Mouse (Mus musculus) kidney, postnatal 10 days (tissue): ENCODE measurements at regions not wholly inside any gene's neighbourhood (a gene's known extent, or its start where the extent isn't known, plus 50 kb on each side); places are given as distances from the start of the nearest gene placed in this dataset.
"Not testable (repeated sequence)": the region's sequence is repeated elsewhere in the genome, so short reads cannot be mapped to it uniquely, and the experiment has no call there.

ENCODE experiments used
- DNase-seq: peaks from one replicate; pipeline ENCODE4 v3.0.0; 2021; ENCODE audit warnings: mixed read lengths

DNA sequence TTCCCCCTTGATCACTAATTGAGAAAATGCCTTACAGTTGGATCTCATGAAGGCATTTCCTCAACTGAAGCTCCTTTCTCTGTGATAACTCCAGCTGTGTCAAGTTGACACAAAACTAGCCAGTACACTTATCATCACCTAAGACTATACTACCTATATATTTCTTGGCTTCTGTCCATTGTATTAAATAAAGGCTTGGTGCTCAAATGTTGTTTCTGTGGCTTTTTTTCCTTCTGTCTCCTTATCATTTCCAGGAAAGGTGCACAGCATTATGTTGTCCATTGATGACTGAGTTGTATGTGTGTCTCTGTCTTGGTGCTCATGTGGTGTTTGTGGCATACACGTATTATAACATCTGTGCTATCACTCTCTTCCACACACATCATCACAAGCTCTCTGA, 461.5 kb downstream of the Dad1 start:
- DNase-seq: not testable (repeated sequence)

DNA sequence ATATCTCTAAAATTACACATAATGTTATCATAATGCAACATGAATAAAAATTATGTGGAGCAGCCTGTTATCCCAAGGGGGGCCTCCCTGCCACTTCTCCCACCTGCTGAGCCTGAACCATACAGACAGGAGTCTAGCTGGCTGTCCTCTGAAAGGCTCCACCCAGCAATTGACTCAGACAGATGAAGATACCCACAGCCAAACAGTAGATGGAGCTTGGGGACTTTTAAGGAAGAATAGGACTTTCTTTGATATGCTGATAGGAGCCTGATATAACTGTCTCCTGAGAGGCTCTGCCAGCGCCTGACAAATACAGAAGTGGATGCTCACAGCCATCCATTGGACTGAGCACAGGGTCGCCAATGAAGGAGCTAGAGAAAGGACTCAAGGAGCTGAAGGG, 468.4 kb downstream of the Dad1 start:
- not testable (repeated sequence) for DNase-seq

DNA sequence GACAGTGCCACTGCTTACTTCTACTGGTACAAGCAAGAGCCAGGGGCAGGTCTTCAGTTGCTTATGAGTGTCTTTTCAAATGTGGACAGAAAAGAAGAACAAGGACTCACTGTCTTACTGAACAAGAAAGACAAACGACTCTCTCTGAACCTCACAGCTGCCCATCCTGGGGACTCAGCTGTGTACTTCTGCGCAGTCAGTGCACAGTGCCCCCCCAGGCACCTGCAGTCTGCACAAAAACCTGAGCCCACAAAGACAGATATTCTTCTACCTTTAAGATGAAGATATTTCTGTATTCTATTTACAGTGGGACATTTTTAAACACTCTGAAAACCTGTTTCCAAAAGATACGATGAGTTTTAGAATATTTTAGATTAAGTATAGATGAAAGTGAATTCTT, 476.5 kb downstream of the Dad1 start:
- no peak for DNase-seq

DNA sequence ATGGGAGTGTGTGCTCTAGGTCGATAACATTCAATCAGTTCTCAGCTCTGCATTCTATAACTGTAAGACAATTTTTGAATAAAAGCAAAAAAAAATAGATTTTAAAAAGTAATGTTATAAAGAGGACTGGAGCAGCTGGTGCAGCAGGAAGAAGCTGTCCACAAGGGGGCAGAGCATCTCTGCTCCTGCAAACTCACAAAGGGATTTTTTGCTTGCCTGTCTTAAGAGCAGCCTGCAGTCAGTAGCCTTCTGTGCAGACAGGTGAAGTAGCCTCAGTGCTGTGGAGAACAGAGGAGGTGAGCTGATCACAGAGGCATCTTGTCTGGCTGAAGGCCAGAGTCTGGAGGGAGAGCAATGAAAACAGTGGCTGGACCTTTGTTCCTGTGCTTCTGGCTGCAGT, 477.2 kb downstream of the Dad1 start:
- peak; percentile 78 for DNase-seq

DNA sequence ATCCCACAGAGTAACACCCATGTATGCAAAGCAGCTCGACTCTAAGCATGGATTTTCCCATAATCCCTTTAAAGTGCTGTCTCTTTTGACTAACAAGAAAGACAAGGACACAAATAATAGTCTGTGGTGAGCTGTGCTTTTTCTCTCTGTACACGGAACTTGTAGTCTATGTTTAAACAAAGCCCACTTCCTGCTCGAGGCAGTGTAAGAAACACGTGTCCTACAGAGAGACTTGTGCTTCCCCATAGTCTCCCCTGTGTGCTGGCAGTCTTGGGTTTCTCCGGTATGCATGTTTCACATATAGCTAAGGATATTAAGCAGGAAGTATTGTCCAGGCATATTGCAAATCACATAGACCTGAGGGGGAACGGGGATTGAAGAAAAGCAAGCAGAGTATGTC, 487.4 kb downstream of the Dad1 start:
- DNase-seq: not testable (repeated sequence)

DNA sequence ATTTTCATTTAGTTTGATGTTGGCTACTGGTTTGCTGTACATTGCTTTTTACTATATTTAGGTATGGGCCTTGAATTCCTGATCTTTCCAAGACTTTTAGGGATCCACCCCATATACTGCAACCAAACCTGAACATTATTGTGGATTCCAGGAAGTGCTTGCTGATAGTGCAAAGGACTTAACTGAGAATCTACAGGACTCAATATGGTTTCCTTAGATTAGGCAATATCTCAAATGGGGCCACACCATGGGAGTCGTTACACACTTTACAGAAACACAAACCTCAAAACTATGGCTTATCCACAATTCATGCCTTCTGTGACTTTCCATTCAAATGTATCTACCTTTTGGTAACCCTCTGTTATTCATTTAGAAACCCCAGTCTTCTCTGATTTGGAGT, 488.0 kb downstream of the Dad1 start:
- not testable (repeated sequence) for DNase-seq

DNA sequence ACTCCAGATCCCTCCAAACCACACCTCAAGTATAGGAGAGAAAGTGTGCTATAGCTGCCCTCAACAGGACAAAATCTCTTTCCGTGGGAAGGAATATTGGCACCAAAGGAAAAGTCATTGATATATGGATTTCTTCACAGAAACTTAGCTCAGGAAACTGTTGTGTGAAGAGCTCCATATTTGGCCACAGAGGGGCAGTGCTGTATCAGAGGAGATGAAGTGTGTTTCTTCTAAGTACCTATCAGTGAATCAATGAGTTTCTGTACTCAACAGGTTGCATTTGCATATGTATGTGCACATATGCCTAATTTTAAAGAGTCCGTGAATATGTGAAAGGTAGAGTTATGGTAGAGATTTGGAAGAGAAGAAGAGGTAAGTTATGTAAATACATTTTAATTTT, 493.3 kb downstream of the Dad1 start:
- DNase-seq: not testable (repeated sequence)

DNA sequence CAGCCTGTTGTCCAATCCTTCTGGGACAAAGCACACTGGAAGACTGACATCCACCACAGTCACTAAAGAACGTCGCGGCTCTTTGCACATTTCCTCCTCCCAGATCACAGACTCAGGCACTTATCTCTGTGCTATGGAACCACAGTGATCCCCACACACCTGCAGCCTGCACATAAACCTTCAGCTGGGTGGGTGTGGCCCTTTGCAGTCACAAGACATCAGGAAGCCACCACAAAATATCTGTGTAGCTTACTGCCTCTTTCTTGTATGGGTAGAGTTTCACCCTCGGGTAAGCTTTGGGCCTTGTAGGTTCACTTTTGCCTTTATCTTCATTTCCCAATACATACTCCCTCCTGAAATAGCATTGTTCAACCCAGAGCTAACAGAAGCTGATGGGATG, 496.1 kb downstream of the Dad1 start:
- not testable (repeated sequence) for DNase-seq

DNA sequence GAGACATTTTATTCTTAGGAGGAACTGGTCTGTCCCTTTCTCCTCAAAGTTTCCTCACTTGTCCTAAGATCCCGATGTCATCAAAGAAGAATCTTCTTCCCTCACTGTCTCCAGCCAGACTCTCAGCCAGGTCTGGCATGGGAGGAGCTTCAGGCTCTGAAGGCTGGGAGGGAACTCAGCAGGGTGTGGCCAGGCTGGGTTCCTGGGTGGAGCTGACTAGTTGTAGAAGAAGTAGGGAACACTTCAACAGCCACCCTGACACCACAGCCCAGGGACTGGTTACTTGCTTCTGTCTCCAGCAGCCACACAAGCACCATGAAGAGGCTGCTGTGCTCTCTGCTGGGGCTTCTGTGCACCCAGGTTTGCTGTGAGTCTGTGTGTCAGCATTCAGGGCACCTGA, 496.8 kb downstream of the Dad1 start:
- not testable (repeated sequence) for DNase-seq

DNA sequence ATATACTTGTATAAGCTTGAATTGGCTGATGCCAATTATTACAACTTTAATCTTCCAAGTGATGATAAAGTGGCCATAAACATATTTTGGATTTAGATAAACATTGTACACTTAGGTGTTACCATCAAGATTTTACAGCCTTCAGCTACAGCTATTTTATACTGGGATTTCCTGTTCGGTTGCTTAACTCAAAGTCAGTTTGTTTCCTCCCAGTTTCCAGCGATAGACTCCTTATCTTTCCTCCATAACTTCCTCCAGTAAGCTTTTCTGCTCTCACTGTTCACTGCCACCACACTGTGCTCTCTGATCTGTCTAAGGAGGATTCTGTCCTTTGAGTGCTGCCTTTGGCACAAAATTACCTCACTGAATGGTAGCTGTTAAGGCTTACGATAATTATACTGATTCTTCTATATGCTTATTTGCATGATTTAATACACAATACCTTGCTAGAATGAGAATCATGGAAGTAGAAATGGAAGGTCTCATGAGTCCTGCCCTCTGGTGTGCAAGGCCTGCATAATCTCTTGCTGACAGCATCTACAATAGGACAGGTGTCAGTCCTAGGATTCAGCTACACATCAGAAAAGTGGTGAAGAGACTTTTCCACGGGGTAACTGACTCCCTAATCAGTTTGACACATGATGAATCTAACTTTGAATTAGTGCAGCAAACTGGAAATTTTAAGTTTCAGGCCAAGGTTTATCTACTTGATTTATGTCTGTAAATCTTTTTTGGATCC, 503.0 kb downstream of the Dad1 start:
- no peak for DNase-seq

DNA sequence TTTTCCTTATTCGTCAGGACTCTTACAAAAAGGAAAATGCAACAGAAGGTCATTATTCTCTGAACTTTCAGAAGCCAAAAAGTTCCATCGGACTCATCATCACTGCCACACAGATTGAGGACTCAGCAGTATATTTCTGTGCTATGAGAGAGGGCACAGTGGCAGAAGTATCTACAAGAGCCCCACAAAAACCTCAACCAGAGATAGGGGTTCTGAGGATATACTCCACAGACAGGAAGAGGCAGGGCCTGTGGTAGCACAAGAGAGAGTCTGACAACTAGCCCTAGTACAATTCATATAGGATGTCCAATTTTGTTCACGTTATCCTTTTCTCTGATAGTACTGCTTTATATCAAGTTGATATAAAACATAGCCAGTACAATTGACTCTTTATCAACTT, 510.4 kb downstream of the Dad1 start:
- DNase-seq: not testable (repeated sequence)

DNA sequence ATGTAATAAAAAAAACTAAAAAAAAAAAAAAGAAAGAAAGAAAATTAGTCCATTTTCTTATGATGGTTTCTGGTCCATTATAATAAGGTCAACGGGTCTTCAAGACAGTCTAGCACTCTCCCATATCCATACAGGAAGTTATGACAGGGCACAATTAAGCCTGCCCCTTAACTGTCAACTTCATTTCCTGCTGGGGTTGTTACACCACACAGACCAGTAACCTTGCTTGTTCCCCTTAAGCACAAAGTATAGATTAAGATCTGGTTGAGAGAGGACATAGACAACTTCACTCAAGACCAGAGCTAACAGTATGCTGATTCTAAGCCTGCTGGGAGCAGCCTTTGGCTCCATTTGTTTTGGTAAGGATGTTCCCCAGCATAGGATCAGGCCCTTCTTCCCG, 511.0 kb downstream of the Dad1 start:
- not testable (repeated sequence) for DNase-seq

DNA sequence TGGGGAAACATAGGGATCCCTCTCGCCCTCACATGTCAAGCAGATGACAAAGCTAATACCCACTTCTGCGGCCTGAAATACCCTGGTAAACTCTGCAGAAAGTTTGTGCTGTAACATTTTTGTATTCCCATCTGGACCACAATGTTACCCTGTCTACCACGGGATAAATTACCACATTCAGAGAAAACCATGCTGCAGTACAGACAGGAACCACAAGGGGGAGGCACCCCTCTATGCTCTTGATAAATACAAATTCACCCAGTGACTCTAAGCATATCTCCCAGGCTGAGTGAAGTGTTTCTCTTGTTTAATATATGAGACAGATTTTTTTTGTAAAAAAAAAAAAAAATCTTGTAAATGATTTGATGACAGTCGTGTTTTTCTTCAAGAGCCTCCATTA, 512.7 kb downstream of the Dad1 start:
- peak; percentile 56 for DNase-seq

DNA sequence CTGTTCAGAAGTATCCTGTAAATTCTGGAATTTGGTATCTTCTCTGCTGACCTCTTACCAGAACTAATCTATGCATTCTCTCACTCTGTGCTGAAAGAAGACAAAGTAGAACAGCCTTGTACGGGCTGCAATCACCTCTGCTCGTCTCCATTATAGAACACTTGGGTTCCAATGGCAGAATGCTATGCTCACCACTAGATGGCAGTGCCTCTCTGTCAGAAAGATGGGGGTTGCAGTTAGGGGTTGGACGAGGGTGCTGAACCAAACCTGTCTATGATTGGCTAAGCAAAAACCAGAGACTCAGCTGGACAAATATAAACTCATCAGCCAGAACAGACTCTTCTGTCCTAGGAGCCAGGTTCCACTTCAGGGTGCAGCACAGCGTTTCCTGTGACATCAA, 515.9 kb downstream of the Dad1 start:
- not testable (repeated sequence) for DNase-seq

DNA sequence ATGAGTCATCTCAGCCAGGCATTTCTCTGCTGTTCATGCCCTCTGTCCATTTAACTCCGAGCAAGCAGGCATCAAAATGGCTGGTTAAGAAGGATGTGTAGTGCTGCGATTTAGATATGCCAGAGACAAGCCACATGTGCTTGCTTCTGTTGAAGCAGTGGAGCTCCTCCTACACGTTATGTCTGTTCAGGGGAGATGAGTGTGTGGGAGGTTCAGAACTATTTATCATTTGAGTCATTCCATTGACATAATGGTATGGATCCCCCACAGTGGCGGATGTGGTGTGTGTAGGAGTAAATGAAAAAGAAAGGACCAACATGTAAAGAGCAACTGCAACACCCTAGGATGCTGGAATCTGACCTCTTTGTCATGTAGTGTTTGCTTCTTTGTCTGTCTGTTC, 517.6 kb downstream of the Dad1 start:
- not testable (repeated sequence) for DNase-seq

DNA sequence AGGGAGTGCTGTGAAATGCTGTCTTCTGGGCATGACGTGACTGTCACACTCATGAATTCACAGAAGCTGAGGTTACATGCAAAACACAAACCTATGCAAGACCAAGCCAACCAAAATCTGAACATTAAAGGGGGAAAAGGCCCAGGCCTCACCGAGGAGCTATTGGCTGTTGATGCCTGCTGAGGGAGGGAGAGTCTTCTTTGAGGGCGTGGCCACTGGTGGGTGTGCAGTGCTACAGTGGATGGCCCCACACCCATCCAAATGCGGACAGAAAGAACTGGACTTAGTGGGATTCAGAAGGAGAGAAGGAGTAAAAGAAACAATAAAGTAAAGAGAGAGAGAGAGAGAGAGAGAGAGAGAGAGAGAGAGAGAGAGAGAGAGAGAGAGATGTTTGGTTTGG, 522.3 kb downstream of the Dad1 start:
- DNase-seq: not testable (repeated sequence)

DNA sequence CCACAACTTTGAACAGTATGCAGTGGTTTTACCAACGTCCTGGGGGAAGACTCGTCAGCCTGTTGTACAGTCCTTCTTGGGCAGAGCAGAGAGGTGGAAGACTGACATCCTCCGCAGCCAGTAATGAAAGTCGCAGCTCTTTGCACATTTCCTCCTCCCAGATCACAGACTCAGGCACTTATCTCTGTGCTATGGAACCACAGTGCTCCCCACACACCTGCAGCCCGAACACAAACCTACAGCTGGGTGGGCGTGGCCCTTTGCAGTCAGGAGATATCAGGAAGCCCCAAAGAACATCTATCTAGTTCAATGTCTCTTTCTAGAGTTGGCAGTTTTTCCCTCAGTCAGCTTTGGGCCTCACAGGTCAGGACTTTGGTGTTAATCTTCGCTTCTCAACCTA, 524.0 kb downstream of the Dad1 start:
- DNase-seq: not testable (repeated sequence)

DNA sequence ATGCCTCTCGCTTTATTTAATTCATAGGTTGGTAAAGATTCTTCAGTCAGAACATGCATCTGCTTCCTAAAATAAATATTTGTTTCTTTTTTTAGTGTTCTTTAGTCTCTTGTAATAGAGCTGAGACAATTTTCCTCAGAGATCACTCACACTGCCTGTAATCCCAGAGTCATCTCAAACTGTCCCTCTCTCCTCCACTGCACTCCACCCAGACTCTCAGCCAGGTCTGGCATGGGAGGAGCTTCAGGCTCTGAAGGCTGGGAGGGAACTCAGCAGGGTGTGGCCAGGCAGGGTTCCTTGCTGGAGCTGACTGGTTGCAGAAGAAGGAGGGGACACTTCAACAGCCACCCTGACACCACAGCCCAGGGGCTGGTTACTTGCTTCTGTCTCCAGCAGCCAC, 524.8 kb downstream of the Dad1 start:
- not testable (repeated sequence) for DNase-seq

DNA sequence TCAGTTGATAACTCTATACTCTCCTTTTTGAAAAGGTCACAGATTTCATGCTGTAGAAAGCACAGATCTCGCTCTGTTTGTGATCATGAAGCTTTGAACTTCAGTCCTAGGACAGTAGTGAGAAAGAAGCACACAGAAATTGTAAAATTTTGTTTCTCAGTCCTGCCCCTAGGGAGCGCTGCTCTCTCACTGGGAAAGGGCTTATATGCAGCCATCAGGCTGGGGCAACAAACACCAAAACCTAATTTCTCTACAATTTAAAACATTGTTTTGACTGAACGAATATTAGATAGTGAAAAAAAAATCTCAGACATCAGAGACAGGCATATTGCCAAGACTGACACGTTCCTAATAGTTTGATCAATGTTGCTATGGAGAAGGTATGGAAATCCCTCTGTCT, 527.0 kb downstream of the Dad1 start:
- DNase-seq: not testable (repeated sequence)

DNA sequence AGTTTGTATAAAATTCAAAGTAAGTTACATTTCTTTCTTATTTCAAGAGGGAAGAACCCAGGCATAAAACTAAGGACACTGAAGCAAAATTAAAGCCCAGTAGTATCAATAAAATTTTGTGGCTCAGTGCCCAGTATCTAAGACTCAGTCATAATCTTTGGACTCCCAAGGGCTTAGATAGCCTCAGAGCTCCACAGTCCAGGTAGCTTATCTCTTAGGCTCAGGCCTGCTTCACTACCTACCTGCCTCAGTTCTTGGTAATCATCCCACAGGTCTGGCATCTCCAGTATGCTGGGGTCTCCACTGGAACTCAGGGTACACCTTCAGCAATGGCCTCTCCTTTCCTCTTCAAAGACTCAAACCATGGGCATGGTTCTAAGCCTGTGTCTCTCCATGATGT, 530.3 kb downstream of the Dad1 start:
- DNase-seq: not testable (repeated sequence)

DNA sequence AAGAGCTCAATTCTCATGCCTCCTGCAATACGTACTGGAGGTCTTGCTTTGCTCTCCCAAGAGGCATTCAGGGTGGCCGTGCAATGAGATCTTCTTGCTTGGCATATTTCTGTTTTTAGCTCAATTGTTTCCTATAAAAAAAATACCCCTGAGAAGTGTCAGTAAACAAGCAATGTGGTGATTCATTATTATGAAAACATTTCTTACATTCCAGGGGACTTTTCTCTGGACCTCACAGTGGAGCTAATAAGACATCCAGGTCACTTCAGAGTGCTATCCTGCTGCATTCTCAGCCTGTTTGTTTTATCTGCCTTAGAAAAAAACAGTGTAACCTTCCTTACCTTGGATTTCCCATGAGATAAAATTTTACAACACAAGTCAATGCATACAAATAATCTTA, 532.0 kb downstream of the Dad1 start:
- not testable (repeated sequence) for DNase-seq

DNA sequence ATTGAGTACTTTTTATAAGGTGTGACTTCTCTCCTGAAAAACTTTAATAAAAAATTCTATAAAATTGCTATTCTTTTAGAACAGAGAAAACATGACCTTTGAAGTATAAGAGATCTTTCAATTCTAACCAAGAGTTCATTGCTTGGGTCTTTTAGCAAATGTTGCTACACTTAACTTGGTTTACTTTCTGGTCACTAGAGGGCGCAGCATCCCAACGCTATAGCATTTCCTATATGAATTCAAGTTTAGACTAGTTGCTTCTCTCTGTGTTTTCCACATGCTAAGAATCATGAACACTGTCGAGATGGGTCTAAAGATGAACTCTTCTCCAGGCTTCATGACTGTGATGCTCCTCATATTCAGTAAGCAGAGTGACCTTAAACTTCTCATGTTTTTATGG, 544.3 kb downstream of the Dad1 start:
- DNase-seq: not testable (repeated sequence)

DNA sequence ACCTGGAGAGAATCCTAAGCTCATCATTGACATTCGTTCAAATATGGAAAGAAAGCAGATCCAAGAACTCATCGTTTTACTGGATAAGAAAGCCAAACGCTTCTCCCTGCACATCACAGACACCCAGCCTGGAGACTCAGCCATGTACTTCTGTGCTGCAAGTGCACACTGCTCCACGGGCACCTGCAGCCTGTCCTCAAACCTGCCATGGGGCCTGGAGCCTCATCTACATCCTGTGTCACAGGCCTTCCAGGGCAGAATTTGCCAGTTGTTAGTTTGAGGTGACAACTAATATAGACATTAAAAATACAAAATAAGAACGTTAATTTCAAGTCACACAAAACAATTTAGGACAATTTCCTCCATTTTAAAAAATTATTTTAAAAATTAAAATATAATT, 549.6 kb downstream of the Dad1 start:
- not testable (repeated sequence) for DNase-seq

DNA sequence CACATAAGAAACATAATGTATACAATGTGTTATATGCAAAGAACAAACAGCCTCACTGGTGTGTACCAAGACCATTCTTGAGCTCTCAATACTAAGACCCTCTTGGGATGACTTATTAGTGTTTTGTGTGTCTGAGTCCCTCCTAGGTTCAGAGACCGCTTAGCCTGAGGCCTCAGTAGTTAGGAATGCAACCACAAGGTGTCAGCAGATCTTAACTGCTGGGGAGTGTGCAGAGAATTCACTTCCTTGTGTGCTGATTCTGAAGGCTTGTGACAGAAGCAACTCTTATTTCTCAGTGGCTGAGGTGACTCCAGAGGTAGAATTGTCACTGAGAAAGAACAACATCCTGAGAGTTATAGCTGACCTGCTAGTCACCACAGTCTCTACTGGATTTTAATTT, 550.3 kb downstream of the Dad1 start:
- not testable (repeated sequence) for DNase-seq

DNA sequence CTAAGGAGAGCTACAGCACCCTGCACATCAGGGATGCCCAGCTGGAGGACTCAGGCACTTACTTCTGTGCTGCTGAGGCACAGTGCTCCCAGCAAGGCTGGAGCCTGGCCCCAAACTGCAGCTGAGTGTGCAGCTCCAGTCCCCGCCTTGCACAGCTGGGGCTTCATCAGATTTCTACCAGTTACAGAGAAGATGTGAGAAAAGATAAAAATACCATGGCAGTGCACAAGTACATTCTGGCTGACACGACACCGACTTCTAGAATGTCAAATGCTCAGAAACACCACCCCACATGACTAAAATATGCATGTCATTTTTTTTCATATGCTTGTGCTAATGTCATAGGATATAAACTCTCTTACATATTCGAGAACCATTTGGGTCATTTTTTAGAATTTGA, 569.8 kb downstream of the Dad1 start:
- not testable (repeated sequence) for DNase-seq
